Mouse (Mus musculus): ENCODE results near the gene Ddx31.

Ddx31 gene

DNA sequence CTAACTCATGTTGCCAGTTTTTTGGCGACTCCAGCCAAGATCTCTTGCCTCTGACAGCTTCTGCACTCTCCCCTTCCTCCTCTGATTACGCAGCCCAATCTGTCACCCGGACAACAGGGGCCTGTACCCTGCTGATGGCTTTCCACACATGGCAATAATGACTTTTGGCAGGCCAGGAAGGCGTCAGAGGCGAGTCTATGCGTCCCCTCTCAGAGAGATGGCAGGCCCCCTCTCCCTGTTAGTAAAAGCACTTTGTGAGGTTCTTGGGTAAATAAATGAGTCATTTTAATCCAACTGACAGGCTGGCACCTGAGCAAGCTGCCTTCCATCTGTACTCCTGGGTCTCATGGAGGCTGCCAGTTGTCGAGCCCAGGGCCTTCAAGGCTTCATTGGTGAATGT is 27.3 kb downstream of the Ddx31 start:
- DNase-seq, result no peak

DNA sequence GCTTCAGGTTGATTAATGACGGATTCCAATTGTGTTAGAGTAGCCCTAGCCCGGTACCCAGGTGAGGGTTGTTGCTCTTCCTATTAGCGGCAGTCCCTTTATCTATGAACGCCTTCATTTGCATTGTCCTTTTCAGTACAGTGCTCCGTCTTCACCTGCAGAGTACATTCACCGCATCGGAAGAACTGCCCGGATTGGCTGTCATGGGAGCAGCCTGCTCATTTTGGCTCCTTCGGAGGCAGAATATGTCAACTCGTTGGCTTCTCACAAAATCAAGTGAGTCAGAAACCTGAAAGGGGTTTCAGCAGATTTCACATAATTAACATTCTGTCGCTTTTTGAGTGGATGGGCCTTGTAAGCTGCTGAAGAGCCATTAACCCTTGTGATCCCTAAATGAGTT is 35.3 kb downstream of the Ddx31 start:
- no peak for DNase-seq

DNA sequence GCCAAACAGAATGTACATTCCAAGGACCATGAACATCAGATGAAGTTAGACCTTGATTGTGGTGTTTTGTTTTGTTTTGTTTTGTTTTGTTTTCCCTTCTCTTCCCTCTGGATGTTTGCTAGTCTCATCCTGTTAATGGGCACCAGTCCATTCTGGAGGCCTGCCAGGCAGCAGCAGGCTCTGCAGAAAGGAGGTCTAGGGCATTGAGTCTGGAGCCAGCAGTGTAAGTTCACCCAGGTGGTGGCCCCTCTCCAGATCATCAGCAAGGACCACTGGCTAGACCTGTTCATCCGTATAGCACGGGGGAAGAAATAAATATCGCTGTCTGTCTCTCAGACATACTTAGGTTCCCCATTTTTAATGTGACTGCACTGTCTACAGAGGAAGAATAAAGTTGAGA is 41.1 kb downstream of the Ddx31 start:
- DNase-seq, result no peak

DNA sequence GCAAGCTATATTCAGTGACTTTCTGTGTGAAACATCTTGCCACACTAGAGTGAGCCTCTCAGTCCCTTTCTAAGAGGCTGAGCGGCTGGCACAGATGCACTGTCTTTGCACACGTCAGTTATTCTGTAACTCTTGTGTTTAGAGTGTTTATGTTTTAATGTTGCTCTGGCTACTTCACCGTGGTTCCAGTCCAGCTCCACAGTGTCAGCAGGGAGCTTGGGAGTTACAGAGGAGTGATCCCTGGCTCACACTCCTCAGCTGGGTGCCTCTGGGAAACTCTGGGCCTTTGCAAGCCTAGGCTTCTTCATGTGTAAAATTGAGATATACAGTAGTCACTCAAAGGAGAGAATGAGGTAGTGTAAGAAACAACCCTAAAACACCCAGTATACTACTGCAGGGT is 41.8 kb downstream of the Ddx31 start:
- no peak for DNase-seq

DNA sequence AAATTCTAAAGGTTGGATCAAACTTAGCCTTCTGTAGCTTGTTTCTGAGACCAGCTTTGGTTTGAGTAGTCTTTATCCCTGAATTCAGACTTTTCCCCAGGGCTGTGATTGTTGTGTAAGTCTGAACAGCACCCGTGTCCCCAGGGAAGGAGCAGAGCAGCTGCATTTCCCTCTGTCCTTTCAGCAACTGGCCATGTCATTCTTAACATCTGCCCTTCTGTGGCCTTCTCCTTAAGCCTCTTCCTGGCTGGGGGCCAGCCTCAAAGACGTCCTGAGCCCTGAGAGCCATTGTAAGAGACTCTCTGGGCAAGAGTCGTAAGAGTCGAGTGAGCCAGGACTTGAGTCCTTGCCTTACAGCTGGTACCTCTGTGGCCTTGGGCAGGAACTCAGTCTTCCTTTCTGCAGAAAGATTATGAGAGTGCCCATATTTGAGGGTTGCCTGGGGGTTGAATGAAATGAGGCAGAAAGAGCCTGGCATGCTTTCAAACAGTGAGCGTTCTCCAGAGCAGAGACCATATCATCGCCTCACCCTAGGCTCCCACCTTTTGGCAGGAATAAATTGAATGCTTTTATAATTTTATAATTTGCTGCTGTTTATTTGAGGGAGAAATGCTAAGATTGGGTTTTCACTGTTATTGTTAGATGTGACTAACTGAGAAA is 42.8 kb downstream of the Ddx31 start:
- no peak for DNase-seq

DNA sequence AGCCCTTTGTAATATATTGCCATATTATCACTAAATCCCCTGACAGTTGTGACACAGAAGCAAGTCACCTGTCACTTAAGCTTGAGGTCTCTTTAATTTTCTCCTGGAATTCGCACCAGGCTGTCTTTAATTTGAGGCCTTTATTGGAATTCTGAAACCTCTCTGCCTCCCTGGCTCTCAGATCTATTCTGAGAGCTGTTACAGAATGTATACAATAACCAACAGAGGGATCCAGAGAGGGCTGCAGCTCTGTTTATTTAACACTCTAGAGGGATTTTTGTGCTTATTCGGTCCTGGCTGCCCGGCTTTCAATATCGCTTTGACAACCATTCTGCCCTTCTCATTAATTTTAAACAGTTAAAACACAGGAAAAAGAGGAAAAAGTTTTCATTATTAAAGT is 44.7 kb downstream of the Ddx31 start:
- no peak for DNase-seq

DNA sequence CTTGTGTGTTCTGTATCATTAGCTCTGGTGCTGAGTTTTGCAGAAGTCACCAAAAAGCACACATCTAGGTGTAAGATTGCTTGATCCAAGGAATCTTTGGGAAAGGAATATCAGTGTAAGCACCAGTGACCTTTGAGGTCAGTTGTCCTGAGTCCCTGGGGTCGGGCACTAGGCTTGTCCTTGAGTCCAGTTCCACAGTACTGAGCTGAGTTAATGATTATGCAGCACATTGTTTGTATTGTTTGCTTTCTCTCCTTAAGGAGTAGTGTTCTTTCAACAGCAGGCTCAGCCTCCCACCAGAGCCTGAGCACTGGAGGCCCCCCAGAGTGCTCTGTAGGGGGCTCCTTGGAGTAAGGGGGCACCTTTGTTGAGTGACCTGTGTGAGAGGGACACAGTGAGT is 52.6 kb downstream of the Ddx31 start:
- DNase-seq, result no peak

DNA sequence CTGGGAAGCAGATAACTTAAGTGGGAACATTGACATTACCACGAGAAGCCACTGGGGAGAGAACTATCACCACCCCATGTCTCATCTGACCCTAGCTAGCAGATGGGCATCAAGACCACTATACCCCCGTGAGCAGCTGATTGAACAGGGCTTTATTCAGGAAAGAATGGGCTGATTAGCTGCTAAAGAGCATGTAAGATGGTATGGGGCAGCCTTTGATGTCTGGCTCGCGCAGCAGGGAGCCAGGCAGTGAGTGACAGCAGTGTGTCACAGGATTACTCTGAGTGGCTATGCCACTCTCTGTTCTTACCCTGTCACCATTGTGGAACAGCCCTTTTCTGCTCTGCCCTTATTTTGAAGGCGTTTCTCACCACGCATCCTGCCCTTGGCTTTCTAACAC is 53.3 kb downstream of the Ddx31 start:
- DNase-seq, result no peak

DNA sequence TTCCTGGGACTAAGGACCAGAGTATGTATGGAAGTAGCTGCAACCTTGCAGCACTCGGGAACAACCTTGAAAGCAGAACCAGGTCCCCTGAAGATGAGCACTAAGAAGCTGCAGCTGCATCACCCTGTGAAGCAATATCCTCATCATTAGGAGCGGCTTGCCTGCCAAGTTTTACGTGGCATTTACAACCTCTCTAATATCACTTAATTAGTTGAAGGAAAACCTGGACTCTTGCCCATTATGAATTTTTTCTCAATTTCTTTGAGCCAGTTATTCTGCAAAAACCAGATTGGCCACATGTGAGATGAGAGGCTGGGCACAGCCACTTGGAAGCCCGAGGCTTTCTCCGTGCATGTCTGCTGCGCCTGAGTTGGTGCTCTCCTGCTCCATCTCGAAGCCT is 55.7 kb downstream of the Ddx31 start:
- DNase-seq, result no peak

DNA sequence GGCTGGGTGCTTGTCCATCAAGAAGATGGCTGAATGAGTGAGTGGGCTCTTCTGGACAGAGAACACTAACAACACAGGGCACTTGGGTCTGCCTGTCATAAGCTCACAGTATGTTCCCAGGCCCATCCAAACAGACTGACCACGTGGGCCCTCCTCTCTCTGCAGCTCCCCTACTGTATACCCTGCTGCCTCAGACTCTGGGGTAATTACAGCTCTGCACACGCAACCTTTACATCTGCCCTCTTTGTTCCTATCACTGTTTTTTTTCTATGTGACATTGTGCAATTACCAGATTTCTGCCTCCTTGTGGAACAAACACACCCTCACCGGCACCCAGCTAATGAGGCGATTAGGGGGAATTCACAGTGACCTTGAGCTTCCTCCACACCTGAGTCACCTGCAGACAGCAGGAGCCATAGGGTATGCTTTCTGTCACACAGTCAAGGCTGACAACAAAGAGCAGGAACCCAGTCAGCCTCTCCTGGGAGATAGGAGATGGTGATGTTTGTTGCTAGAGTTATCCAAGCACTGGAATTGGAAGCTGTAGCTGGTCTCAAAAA is 57.2 kb downstream of the Ddx31 start:
- DNase-seq, result no peak

DNA sequence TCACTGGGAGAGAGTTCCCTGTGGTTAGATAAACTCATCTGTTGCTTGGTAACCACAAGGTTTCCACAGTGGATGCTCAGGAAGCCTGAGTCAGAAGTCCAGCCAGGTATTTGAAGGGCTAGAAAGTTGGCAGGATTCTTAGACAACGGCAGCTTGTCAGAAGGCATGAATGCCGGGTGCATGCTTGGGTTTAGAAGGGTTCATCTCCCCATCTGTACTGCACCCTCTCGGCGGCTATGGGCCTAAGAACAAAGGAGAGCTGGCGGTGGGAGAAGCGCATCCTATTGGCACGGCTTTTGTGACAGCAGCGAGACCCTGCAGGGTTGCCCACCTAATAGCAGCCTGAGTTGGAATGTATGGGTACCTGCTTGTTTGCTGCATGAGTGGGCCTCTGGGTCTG is 62.1 kb downstream of the Ddx31 start:
- DNase-seq, result no peak

DNA sequence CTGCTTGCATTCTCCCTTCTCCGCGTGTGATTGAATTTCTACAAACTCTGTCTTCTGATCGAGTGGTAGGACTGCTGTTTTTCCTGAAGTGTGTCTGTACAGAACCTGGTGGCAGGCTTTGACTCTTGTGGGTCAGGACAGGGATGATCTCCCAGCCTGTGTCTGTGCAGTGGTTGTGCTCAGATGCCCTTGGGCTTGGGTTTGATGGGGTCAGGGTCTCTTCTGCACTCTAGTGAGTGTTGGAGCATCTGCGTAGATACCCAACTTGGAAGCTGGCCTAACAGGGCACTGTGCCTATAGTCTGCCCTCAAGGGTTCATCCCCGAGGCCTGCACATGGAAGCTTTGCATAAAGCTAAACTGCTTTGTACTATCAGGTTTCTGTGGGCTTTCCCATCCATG is 63.7 kb downstream of the Ddx31 start:
- no peak for DNase-seq

DNA sequence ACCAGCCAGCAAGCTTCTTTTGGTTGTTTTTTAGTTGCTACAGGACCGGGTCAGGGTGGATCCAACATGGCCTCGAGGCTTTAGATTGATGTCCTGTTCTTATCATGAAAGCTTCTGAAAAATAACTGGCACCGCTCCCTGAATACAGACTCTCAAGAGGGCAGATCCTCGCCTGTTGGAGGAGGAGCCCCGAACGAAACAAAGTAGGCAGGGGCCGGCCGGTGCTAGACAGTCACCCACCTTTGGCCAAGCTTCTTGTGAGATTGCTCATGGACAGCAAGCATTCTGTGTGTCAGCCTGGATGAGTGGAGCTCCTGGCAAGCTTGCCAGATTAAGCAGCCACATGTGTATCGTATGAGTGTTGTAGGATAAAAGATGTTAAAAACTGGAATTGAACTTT is 64.6 kb downstream of the Ddx31 start:
- DNase-seq, result no peak

DNA sequence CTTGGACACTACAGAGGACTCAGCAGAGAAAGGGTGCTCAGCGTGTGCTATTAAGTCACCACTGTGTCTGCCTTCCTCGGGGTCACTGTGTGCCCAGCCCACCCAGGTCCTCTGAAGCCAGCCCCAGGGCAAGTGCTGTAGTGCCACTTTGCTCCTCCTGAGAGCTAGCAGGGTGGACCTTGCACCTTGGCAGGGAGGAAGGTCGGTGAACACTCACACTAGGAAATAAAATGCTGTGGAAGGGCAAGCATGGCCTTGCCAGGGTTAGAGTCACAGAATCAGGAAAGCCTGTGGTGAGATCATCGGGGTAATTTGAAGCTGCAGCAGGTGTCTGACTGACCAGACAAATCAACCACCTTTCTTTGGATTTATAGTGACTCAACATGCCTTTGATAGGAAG is 65.4 kb downstream of the Ddx31 start:
- DNase-seq, result no peak

DNA sequence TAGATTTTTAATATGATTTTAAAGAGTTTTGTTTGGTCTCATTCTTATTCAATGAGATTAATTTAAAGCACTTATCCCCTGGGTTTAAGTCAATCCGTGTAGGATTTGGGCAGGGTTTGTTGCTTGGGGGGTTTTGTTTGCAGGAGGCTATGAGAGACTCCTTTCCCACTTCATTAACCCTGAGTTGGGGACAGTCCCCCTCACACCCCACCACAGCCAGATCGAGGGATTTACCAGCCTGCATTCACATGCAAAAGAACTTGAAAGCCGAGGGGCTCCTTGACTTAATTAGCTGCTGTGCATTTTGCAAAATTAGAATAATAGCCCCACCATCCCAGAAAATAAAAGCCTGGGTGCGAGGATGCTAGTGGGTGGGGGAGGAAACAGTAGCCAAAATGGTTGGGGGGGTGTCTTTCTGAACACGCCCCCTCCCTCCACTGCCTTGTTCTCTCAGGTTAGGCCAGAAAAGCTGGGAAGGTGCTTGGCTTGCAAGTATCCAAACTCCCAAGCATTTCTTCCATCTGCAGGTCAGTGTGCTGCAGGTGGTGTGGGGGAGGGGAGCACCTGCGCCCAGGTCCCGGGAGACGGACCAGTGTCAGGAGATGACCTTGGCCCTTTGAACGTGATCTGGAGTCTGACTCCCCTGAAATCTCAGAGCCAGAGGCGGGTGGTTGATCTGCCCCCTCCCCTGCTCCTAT is 67.6 kb downstream of the Ddx31 start:
- no peak for DNase-seq

DNA sequence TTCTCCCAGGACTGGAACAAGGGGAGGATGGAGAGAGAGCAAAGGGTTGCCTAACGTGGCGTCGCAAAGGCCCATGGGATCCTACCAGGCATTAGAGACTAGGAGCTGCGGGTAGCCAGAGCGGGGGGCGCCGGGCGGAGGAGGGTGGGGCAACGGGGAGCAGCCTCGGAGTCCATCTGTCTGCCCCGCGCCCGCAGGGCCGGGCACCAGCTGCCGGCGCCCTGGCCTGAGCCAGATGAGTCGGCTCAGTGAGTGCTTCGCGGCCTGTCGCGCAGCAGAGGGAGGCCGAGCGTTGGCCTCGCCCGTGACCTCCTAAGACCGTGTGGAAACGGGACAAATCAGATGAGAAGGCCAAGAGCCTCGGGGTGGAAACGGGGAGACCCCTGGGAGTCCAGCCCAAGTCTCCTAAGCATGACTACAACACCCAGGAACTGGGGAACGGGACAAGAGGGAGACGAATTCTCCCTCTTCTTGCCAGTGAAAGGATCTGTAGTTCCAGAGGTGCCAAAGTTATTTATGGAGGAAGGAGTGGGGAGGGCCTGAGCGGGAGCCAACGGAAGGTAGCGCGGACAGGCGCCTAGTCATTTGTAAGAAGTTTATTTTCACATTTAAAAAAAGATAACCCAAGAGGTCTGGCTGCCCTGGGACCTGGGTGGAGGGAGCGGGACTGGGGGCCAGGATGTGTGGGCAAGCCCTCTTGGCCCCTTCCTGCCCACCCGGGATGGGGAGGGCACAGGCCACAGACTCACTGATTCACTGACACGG is 68.4 kb downstream of the Ddx31 start:
- no peak for DNase-seq

DNA sequence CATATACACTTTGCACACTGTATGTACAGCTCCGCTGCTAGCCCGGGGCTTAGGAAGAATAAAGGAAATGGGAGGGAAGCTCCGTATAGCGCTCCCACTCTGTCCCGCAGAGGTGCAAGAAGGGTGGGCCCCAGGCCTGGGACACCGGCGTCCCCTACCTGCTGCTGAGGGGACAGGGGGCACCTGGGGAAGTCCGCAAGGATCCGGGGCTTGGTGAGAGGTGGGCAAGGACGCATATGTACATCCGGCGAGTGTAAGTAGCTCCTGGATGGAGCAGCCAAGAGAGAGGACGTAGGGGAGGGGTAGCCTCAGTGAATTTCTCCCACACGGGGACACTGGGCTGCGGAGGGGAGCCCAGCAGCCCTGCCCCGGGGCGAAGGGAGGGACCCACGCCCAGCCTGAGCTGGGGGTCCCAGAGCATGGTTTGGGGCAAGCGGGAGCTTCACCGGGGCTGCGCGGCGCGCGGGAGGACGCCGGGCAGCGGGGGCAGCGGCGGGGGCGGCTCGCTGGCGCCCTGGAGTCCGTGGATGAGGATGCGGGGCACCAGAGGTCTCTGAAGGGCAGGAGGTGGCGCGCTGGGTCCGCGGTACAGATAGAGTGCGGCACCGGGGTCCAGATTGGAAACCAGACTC is 69.1 kb downstream of the Ddx31 start:
- DNase-seq, result no peak

DNA sequence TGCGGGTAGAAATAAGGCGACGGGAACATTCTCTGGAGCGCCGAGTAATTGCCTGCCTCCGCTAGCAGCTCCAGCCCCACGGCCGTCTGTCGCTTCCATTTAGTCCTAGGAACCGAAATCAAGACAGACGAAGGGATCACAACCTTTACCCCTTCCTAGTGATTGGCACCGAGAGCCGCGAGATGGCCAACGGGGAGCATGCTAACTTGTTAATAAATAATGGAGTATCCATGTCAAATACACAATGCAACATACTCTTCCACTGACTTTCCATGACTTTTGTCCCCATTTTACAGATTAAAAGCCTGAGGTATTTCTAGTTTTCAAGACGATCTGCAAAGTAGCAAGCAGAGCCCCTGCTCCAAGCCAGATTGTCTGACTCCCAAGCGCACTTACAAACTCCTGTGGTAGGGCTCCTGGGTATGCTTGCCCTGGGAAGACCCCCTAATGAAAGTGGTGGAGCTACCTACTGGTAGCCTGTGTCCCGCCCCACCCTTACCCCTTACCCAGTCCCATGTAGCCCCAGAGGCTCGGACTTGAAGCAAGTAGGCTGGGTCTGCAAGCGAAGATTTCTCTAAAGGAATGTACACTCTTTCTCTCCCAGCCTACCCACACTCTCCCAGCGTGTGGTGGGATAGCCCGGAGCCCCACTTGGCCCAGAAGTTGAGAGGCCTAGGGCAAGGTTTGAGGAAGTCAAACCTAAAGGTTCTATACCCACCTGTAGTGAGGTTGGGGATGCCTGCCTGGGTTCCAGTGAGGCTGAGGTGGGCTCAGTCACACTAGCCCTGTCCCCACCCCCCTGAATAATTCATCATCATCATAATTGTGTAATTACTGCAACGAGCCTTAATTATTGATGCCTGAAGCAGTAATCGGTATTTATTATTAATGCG is 69.9 kb downstream of the Ddx31 start:
- no peak for DNase-seq

DNA sequence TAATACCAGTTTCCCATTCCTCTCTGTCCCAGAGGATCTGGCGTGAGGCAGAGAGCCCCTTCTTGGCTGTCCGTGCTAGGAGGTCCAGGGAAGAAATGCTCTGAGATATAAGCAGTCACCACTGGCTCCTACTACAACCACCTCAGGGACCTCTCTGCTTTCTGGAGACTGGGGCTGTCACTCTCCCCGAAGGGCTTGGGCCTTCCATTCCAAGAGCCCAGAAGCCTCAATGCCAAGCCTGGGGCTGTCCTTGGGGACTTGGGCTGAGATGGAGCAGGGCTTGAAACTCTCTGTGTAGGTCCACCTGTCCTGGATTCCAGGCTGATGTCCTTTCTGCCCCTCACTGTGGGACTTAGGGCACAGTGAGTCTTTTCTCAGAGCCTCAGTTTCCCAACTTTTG is 70.7 kb downstream of the Ddx31 start:
- DNase-seq, result no peak

DNA sequence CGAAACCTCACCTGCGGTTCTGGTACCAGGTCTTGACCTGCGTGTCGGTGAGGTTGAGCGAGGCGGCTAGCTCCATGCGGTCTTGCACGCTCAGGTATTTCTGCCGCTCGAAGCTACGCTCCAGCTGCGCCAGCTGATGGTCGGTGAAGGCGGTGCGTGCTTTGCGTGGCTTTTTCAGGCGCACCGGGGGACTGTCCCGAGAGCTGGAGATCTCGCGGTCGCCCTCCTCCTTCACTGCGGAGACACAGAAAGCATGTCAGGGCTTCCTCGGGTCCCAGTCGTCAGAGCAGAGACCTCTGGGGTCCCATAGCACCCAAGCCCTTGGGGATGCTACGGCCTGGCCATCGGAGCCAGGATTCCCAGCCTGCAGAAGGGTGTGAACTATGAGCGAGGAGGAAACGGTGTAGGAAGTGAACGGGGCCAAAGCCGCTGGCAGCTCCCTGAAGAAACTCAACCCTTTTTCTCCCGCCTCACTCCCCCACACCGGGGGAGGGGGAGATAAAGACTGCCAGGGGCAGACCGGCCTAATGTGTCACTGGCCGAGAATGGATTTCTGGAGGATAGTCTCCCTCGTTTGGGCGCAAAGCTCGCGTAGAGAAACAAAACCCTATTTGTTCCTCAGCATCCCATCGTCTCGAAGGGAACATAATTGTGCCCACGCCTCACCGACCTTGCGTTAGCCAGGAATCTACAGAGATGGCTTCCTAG is 71.3 kb downstream of the Ddx31 start:
- no peak for DNase-seq

DNA sequence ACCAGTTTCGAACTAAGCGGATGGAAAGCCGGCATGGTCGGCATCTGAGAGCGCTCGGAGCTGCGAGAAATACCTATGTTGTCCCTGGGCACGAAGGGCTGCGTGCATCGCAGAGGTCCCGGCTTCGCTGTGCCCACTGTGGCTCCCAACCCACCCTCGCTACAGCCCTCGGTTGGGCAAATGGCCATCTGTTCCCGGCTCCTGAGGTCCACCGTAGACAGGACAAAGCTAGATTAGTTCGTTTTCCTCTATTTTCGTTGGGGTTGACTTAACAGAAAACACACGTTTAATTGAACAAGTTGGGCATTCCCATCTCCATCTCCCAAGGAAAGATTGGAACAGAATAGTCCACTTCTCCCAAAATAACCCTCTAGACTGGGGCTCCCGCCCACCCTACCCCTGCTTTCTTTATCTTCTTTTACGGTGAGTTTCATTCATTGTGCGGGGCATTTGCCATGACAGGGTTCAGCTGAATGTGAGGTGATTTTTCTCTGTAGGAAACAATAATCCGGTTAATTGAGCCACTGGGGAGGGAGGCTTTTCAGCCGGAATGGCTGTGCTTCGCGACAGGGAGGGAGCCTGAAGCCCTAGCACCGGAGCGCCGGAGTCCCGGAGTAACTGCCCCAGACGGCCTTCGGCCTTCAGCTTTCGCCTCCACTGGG is 72.0 kb downstream of the Ddx31 start:
- no peak for DNase-seq
